Mouse (Mus musculus): Measurements from ENCODE around the gene Arhgap6. TPM values are rescaled to one million over a fixed set of nuclear protein-coding genes. Genes with fewer than 3 reads are reported as not detected.

Arhgap6 gene
- polyA plus RNA-seq, 1 experiment from 2014 or later, result 8.9 TPM

- H3K4me2 ChIP-seq, result no peak overlapping the region
- no peak overlapping the region for H3K27ac ChIP-seq (ENCODE audit: low read depth, low read length)
- ATAC-seq (replicated peaks; ENCODE audit: insufficient number of reproducible peaks, low FRiP score, low TSS enrichment), result no peak
- H3K9me3 ChIP-seq (replicated peaks; ENCODE audit: control insufficient read depth, low read length), result no peaks in the 10 kb centered on the region
- 77% methylated on average over 3 of the region's 3 CpGs for WGBS (ENCODE audit: insufficient replicate concordance)
- H3K9ac ChIP-seq (ENCODE audit: low read depth, low read length), result no peak overlapping the region
- no peaks in the 10 kb centered on the region for H3K4me1 ChIP-seq (ENCODE audit: control insufficient read depth, insufficient read depth, low read length)
- H3K4me3 ChIP-seq (ENCODE audit: low read depth, low read length), result no peak overlapping the region
- no peaks in the 10 kb centered on the region for H3K27me3 ChIP-seq (ENCODE audit: control insufficient read depth, insufficient read depth, low read length)
- no peaks in the 10 kb centered on the region for H3K36me3 ChIP-seq (ENCODE audit: control insufficient read depth, insufficient read depth, low read length)
Measured at GRCm38 (mm10) chrX:169261034-169261433, 466.1 kb downstream of the Arhgap6 start.

GRCm38 (mm10) chrX:169262212-169262611, 467.3 kb downstream of the Arhgap6 start:
- H3K36me3 ChIP-seq (ENCODE audit: control insufficient read depth, insufficient read depth, low read length), result no peaks in the 10 kb centered on the region
- H3K4me3 ChIP-seq (ENCODE audit: low read depth, low read length), result no peak overlapping the region
- 0 out of 2 replicates have a peak overlapping the region, but pooled peaks have one; percentile 29 for H3K27ac ChIP-seq (ENCODE audit: low read depth, low read length)
- 58% methylated on average over 2 of the region's 2 CpGs for WGBS (ENCODE audit: insufficient replicate concordance)
- H3K4me2 ChIP-seq, result no peak overlapping the region
- no peaks in the 10 kb centered on the region for H3K4me1 ChIP-seq (ENCODE audit: control insufficient read depth, insufficient read depth, low read length)
- no peaks in the 10 kb centered on the region for H3K27me3 ChIP-seq (ENCODE audit: control insufficient read depth, insufficient read depth, low read length)
- no peak overlapping the region for H3K9ac ChIP-seq (ENCODE audit: low read depth, low read length)
- ATAC-seq (replicated peaks; ENCODE audit: insufficient number of reproducible peaks, low FRiP score, low TSS enrichment), result no peak
- H3K9me3 ChIP-seq (replicated peaks; ENCODE audit: control insufficient read depth, low read length), result no peaks in the 10 kb centered on the region

GRCm38 (mm10) chrX:169263433-169264172, 468.7 kb downstream of the Arhgap6 start:
- no peaks in the 10 kb centered on the region for H3K9me3 ChIP-seq (replicated peaks; ENCODE audit: control insufficient read depth, low read length)
- H3K36me3 ChIP-seq (ENCODE audit: control insufficient read depth, insufficient read depth, low read length), result no peaks in the 10 kb centered on the region
- H3K4me2 ChIP-seq, result no peak overlapping the region
- H3K27ac ChIP-seq (ENCODE audit: low read depth, low read length), result no peak overlapping the region
- H3K4me3 ChIP-seq (ENCODE audit: low read depth, low read length), result no peak overlapping the region
- no peaks in the 10 kb centered on the region for H3K27me3 ChIP-seq (ENCODE audit: control insufficient read depth, insufficient read depth, low read length)
- H3K4me1 ChIP-seq (ENCODE audit: control insufficient read depth, insufficient read depth, low read length), result no peaks in the 10 kb centered on the region
- ATAC-seq (replicated peaks; ENCODE audit: insufficient number of reproducible peaks, low FRiP score, low TSS enrichment), result no peak
- H3K9ac ChIP-seq (ENCODE audit: low read depth, low read length), result no peak overlapping the region
- 66% methylated on average over 8 of the region's 8 CpGs for WGBS (ENCODE audit: insufficient replicate concordance)

- Histone ChIP-seq H3K27ac (ENCODE audit: low read depth, low read length) (no peak overlapping the region), H3K9me3 (replicated peaks; ENCODE audit: control insufficient read depth, low read length) (no peaks in the 10 kb centered on the region), H3K27me3 (ENCODE audit: control insufficient read depth, insufficient read depth, low read length) (no peaks in the 10 kb centered on the region), H3K9ac (ENCODE audit: low read depth, low read length) (no peak overlapping the region), H3K4me3 (ENCODE audit: low read depth, low read length) (no peak overlapping the region), H3K4me2 (no peak overlapping the region), H3K36me3 (ENCODE audit: control insufficient read depth, insufficient read depth, low read length) (no peaks in the 10 kb centered on the region), H3K4me1 (ENCODE audit: control insufficient read depth, insufficient read depth, low read length) (no peaks in the 10 kb centered on the region; the same call in 1 of the 2 replicates)
- WGBS (ENCODE audit: insufficient replicate concordance), result 61% methylated on average over 4 of the region's 4 CpGs
- ATAC-seq (replicated peaks; ENCODE audit: insufficient number of reproducible peaks, low FRiP score, low TSS enrichment), result no peak
Measured at GRCm38 (mm10) chrX:169299579-169299978, 504.7 kb downstream of the Arhgap6 start.

- no peak overlapping the region for H3K27ac ChIP-seq (ENCODE audit: low read depth, low read length)
Measured at GRCm38 (mm10) chrX:169302271-169303045, 507.6 kb downstream of the Arhgap6 start.

GRCm38 (mm10) chrX:169303945-169304344, 509.0 kb downstream of the Arhgap6 start:
- WGBS (ENCODE audit: insufficient replicate concordance), result 51% methylated on average over 3 of the region's 3 CpGs

More at GRCm38 (mm10) chrX:169302271-169303045, 507.6 kb downstream of the Arhgap6 start:
- Histone ChIP-seq H3K36me3 (ENCODE audit: control insufficient read depth, insufficient read depth, low read length) (no peaks in the 10 kb centered on the region), H3K4me3 (ENCODE audit: low read depth, low read length) (no peak overlapping the region), H3K27me3 (ENCODE audit: control insufficient read depth, insufficient read depth, low read length) (no peaks in the 10 kb centered on the region), H3K9ac (ENCODE audit: low read depth, low read length) (no peak overlapping the region), H3K4me1 (ENCODE audit: control insufficient read depth, insufficient read depth, low read length) (no peaks in the 10 kb centered on the region; the same call in 1 of the 2 replicates), H3K4me2 (no peak overlapping the region), H3K9me3 (replicated peaks; ENCODE audit: control insufficient read depth, low read length) (no peaks in the 10 kb centered on the region)
- WGBS (ENCODE audit: insufficient replicate concordance), result 52% methylated on average over 26 of the region's 26 CpGs
- no peak for ATAC-seq (replicated peaks; ENCODE audit: insufficient number of reproducible peaks, low FRiP score, low TSS enrichment)

GRCm38 (mm10) chrX:169308559-169308958, 513.7 kb downstream of the Arhgap6 start:
- WGBS (ENCODE audit: insufficient replicate concordance), result 86% methylated on average over 3 of the region's 3 CpGs
- Histone ChIP-seq H3K27ac (ENCODE audit: low read depth, low read length) (no peak overlapping the region), H3K9ac (ENCODE audit: low read depth, low read length) (no peak overlapping the region), H3K27me3 (ENCODE audit: control insufficient read depth, insufficient read depth, low read length) (no peaks in the 10 kb centered on the region), H3K4me2 (no peak overlapping the region), H3K4me1 (ENCODE audit: control insufficient read depth, insufficient read depth, low read length) (no peaks in the 10 kb centered on the region), H3K4me3 (ENCODE audit: low read depth, low read length) (no peak overlapping the region), H3K36me3 (ENCODE audit: control insufficient read depth, insufficient read depth, low read length) (no peaks in the 10 kb centered on the region), H3K9me3 (replicated peaks; ENCODE audit: control insufficient read depth, low read length) (no peaks in the 10 kb centered on the region)
- no peak for ATAC-seq (replicated peaks; ENCODE audit: insufficient number of reproducible peaks, low FRiP score, low TSS enrichment)

More at GRCm38 (mm10) chrX:169303945-169304344, 509.0 kb downstream of the Arhgap6 start:
- Histone ChIP-seq H3K9me3 (replicated peaks; ENCODE audit: control insufficient read depth, low read length) (no peaks in the 10 kb centered on the region), H3K4me2 (no peak overlapping the region), H3K4me1 (ENCODE audit: control insufficient read depth, insufficient read depth, low read length) (no peaks in the 10 kb centered on the region; the same call in 1 of the 2 replicates), H3K4me3 (ENCODE audit: low read depth, low read length) (no peak overlapping the region), H3K36me3 (ENCODE audit: control insufficient read depth, insufficient read depth, low read length) (no peaks in the 10 kb centered on the region), H3K27ac (ENCODE audit: low read depth, low read length) (no peak overlapping the region), H3K27me3 (ENCODE audit: control insufficient read depth, insufficient read depth, low read length) (no peaks in the 10 kb centered on the region), H3K9ac (ENCODE audit: low read depth, low read length) (no peak overlapping the region)
- no peak for ATAC-seq (replicated peaks; ENCODE audit: insufficient number of reproducible peaks, low FRiP score, low TSS enrichment)

- 57% methylated on average over 12 of the region's 12 CpGs for WGBS (ENCODE audit: insufficient replicate concordance)
- Histone ChIP-seq H3K9ac (ENCODE audit: low read depth, low read length) (peak overlapping the region; percentile 82), H3K4me1 (ENCODE audit: control insufficient read depth, insufficient read depth, low read length) (peaks cover 7% of the 10 kb centered on the region; the same call in 1 of the 2 replicates), H3K4me3 (ENCODE audit: low read depth, low read length) (peak overlapping the region; percentile 58), H3K27me3 (ENCODE audit: control insufficient read depth, insufficient read depth, low read length) (no peaks in the 10 kb centered on the region), H3K27ac (ENCODE audit: low read depth, low read length) (0 out of 2 replicates have a peak overlapping the region, but pooled peaks have one; percentile 76), H3K36me3 (ENCODE audit: control insufficient read depth, insufficient read depth, low read length) (no peaks in the 10 kb centered on the region), H3K4me2 (peak overlapping the region; percentile 55), H3K9me3 (replicated peaks; ENCODE audit: control insufficient read depth, low read length) (no peaks in the 10 kb centered on the region)
- no peak for ATAC-seq (replicated peaks; ENCODE audit: insufficient number of reproducible peaks, low FRiP score, low TSS enrichment)
Measured at GRCm38 (mm10) chrX:169319066-169319760, 524.3 kb downstream of the Arhgap6 start.
